Mouse (Mus musculus) left cerebral cortex, postnatal 14 days (tissue): ENCODE measurements around the gene Ppp6r2. TPM values are rescaled to one million over a fixed set of nuclear protein-coding genes. Genes with fewer than 3 reads are reported as not detected.

Source experiments
- DNase-seq, 2 experiments: peaks; one replicate each; pipeline ENCODE4 v3.0.0; 2021 to 2022; ENCODE audit warnings: low spot score in 2 of 2, mixed read lengths in 1 of 2
- intact Hi-C: fragments of 180-260 bp; cut with DNase I; formaldehyde crosslinking; loops from one replicate; pipeline ENCODE4 v1.15.1; 2025
- long read RNA-seq, 2 experiments: library from polyadenylated mRNA; stranded (forward); transcript quantifications; one replicate each; pipeline ENCODE4 v2.0.0; 2021
- total RNA-seq, 2 experiments: library from RNA; stranded (reverse); gene quantifications; 2 replicates each; pipeline ENCODE4 v1.2.3; 2021

The Ppp6r2 gene
- total RNA-seq = 100 to 1,000 TPM; 154 to 159 TPM
- long read RNA-seq, experiment 1, partial matches to known transcripts = 9 of 28 reads
- long read RNA-seq, experiment 1, other reads (novel, unspliced or antisense) = 17 of 28 reads
- long read RNA-seq, experiment 2, partial matches to known transcripts = 12 of 41 reads
- long read RNA-seq, experiment 2, other reads (novel, unspliced or antisense) = 26 of 41 reads

GRCm38 (mm10) chr15:89210915-89211715, at the start of gene Ppp6r2:
TSS of gene Ppp6r2 (plus strand) at chr15:89211553.
- intact Hi-C loops = loop anchor here (1.0 to 5.0 kb wide), 3 partner anchors 30 to 88 kb away; partner anchors contain the start of gene Tubgcp6
- peak; percentile 80 to 84 for DNase-seq

GRCm38 (mm10) chr15:89165478-89165877, 45.9 kb upstream of the Ppp6r2 start:
- DNase-seq = no peak
- intact Hi-C loops = no loop called here

GRCm38 (mm10) chr15:89168922-89169321, 42.4 kb upstream of the Ppp6r2 start:
- intact Hi-C loops = no loop called here
- DNase-seq = no peak

GRCm38 (mm10) chr15:89169431-89169830, 41.9 kb upstream of the Ppp6r2 start:
- DNase-seq = peak; percentile 83 to 92
- intact Hi-C loops = no loop called here

GRCm38 (mm10) chr15:89170102-89170501, 41.3 kb upstream of the Ppp6r2 start:
- intact Hi-C loops = no loop called here
- DNase-seq = no peak

- DNase-seq = no peak
- intact Hi-C loops = no loop called here
Observed at GRCm38 (mm10) chr15:89171526-89172051, 39.8 kb upstream of the Ppp6r2 start.

- no peak for DNase-seq
- intact Hi-C loops = no loop called here
Observed at GRCm38 (mm10) chr15:89172276-89172935, 38.9 kb upstream of the Ppp6r2 start.

- peak; percentile 63 to 64 for DNase-seq
- intact Hi-C loops = no loop called here
Observed at GRCm38 (mm10) chr15:89173024-89173905, 38.1 kb upstream of the Ppp6r2 start.

DNA sequence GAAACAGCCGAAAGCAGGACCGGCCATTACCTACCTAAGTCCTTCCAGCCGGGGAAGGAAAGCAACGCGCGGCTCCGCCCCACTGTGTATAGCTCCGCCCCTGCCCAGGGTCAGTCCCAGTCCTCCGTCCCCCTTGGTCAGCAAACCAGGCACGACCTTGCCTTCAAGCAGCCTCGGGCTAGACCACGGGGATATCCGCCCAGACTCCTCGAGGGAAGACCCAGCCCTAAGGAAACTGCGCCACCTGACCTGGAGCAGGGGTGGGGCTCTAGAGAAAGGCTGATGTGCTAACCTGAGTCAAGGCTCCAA, 37.5 kb upstream of the Ppp6r2 start:
- intact Hi-C loops = no loop called here
- DNase-seq = no peak

GRCm38 (mm10) chr15:89174889-89175339, 36.4 kb upstream of the Ppp6r2 start:
- intact Hi-C loops = no loop called here
- no peak for DNase-seq

GRCm38 (mm10) chr15:89175411-89176155, 35.8 kb upstream of the Ppp6r2 start:
- DNase-seq = no peak
- intact Hi-C loops = no loop called here

DNA sequence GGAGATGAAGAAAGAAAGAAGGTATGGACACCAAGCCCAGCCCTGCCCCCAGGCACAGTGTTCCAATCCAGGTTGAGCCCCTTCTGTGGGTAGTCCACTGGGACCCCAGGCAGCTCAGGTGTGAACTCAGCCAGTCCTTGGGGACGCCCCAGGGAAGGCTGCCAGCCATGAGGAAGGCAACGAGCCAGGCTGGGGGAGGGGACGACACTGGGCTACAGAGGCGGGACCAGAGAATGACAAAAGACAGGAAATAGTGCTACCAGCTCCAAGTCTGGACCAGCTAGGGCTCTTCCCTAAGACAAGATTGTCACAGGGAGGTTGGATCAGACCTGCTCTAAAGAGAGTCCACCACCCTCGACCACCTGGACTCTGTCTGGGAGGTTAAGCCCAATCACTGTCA, 34.2 kb upstream of the Ppp6r2 start:
- DNase-seq = peak in 1 of 2 experiments; percentile 69
- intact Hi-C loops = no loop called here

- no peak for DNase-seq
- intact Hi-C loops = no loop called here
Observed at GRCm38 (mm10) chr15:89177576-89178259, 33.6 kb upstream of the Ppp6r2 start.

DNA sequence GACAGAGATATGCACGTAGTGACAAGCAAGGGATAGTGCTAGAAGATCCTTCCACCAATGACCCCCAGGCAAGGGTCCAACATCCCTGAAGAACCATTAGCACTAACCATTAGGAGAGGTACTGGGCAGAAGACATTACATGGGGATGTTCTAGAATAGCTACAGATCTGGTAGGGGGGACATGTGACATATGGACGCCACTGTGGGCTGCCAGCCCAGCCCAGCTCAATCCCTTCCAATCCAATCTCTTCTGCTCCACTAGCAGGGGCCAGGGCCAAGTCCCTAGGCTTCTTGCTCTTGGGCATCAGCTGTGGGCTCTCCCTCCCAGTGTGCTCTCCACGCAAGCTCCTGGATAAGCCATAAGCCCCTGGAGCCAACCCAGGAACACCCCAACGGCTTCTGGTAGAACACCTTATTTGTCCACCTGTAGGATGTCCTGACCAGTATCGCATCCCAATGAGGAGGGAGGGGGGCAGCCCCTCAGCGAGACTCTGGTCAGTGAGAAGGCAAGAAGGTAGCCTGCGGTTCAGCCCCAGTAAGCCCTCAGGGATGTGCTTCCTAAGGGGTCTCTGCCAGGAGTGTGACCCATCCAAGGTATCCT, 33.0 kb upstream of the Ppp6r2 start:
- DNase-seq = no peak
- intact Hi-C loops = no loop called here

DNA sequence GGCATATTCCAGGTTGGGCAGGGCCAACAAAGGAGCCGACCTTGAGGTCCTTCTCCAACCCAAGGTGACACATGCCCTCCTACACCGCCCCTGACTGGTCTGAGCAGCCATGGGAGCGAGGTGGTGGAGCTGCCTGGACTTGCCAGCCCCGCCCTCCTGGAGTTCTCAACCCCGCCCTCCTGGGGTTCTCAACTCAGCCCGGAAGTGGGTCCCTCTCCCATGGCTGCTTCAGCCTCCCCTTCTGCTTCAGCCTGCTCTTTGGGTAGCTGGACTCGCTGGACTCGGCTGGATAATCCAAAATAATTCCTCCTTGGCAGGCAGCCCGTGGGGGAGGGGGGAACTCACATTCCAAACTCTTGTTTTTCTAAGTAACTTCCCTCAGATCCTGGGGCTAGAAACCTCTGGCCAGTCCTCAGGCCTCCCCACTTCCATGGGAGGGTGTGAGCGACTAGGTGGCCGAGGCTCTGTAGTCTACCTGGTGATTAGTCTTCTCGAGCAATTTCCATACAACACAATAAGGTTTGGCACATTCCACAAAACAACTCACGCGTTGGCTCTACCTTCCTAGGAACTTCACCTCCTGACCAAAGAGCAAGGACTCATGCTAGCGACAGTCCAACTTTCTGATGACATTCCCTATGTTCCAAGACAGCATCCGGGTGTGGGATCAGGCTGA, 32.3 kb upstream of the Ppp6r2 start:
- intact Hi-C loops = no loop called here
- no peak for DNase-seq

DNA sequence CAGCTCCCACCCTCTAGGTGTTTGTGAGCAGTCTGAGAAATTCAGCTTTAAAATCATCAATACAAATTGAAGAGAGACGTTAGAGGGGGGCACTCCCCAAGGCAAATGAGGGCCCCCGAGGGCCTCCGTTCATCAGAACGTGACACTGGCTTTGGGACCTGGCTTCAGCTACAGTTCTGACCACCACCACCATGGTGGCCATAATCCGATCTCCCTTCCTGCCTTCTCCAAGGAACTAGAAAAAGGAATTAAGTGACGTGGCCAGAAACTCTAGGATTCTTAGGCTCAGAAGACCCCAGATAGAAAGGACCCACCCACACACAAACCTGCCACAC, 31.8 kb upstream of the Ppp6r2 start:
- intact Hi-C loops = no loop called here
- DNase-seq = no peak

DNA sequence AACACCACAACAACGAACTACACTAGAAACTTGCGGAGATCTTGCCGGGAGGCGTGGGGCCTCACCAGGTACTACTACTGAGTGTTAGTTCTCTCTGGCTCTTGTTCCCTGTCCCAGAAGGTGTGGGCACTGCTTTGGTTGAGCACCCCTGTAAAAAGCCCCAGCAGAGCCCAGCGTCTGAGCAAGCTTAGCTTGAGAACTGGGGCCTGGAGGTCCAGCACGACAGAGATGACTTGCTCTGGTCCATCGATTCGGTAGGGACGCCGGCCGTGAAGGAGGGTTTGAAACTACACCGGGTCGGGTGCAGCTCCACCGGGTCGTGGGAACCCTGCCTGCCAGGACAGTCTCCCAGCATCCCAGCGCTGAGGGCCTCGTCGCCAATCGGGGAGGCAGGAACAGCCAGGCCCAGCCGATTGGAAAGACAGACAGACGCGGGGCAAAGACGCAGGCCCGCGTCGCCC, 31.2 kb upstream of the Ppp6r2 start:
- no peak for DNase-seq
- intact Hi-C loops = no loop called here
